Mouse (Mus musculus): ENCODE results near the gene Cryzl1.

Gene Cryzl1

GRCm38 (mm10) chr16:91740184-91740917 lies 11.6 kb upstream of the Cryzl1 start:
- no peak for DNase-seq (ENCODE audit: low spot score in 2 of 2)

GRCm38 (mm10) chr16:91738505-91738904 lies 9.7 kb upstream of the Cryzl1 start:
- DNase-seq (ENCODE audit: low spot score in 2 of 2): no peak

- no peak for DNase-seq (ENCODE audit: low spot score in 2 of 2)
These were observed 7.5 kb upstream of the Cryzl1 start for GRCm38 (mm10) chr16:91736046-91736816.

GRCm38 (mm10) chr16:91734771-91735170 lies 6.0 kb upstream of the Cryzl1 start:
- no peak for DNase-seq (ENCODE audit: low spot score in 2 of 2)

- no peak for DNase-seq (ENCODE audit: low spot score in 2 of 2)
These were observed 4.0 kb upstream of the Cryzl1 start for GRCm38 (mm10) chr16:91732816-91733215.

GRCm38 (mm10) chr16:91730446-91730845 lies 1.7 kb upstream of the Cryzl1 start:
- DNase-seq (ENCODE audit: low spot score in 2 of 2): no peak

GRCm38 (mm10) chr16:91729821-91730441 lies 1.2 kb upstream of the Cryzl1 start:
- DNase-seq (ENCODE audit: low spot score in 2 of 2): peak; percentile 21 to 69

GRCm38 (mm10) chr16:91729066-91729482 lies 299 bp upstream of the Cryzl1 start, which contains the start of gene Itsn1:
Itsn1 (plus strand) TSS chr16:91729281.
- peak; percentile 96 to 97 for DNase-seq (ENCODE audit: low spot score in 2 of 2)

GRCm38 (mm10) chr16:91727433-91727832 lies 1.3 kb downstream of the Cryzl1 start:
- DNase-seq (ENCODE audit: low spot score in 2 of 2): no peak

- DNase-seq (ENCODE audit: low spot score in 2 of 2): peak; percentile 66 to 83
These were observed 4.5 kb downstream of the Cryzl1 start for GRCm38 (mm10) chr16:91724247-91724646.

- DNase-seq (ENCODE audit: low spot score in 2 of 2): no peak
These were observed 11.4 kb downstream of the Cryzl1 start for GRCm38 (mm10) chr16:91717399-91717798.

- DNase-seq (ENCODE audit: low spot score in 2 of 2): peak; percentile 80 to 84
These were observed 11.8 kb downstream of the Cryzl1 start for GRCm38 (mm10) chr16:91716927-91717349.

- no peak for DNase-seq (ENCODE audit: low spot score in 2 of 2)
These were observed 18.5 kb downstream of the Cryzl1 start for GRCm38 (mm10) chr16:91710241-91710640.

- DNase-seq (ENCODE audit: low spot score in 2 of 2): no peak
These were observed 24.0 kb downstream of the Cryzl1 start for GRCm38 (mm10) chr16:91704603-91705340.

GRCm38 (mm10) chr16:91702771-91703188 lies 26.0 kb downstream of the Cryzl1 start:
- DNase-seq (ENCODE audit: low spot score in 2 of 2): no peak

- DNase-seq (ENCODE audit: low spot score in 2 of 2): no peak
These were observed 26.9 kb downstream of the Cryzl1 start for GRCm38 (mm10) chr16:91701908-91702307.

GRCm38 (mm10) chr16:91698995-91699394 lies 29.8 kb downstream of the Cryzl1 start:
- DNase-seq (ENCODE audit: low spot score in 2 of 2): no peak

GRCm38 (mm10) chr16:91695108-91695755 lies 33.5 kb downstream of the Cryzl1 start:
- no peak for DNase-seq (ENCODE audit: low spot score in 2 of 2)

GRCm38 (mm10) chr16:91694455-91695084 lies 34.2 kb downstream of the Cryzl1 start:
- peak; percentile 77 to 88 for DNase-seq (ENCODE audit: low spot score in 2 of 2)

- peak in 1 of 2 experiments; percentile 64 for DNase-seq (ENCODE audit: low spot score in 2 of 2)
These were observed 39.0 kb downstream of the Cryzl1 start for GRCm38 (mm10) chr16:91689791-91690190.

Measured in spleen, postnatal 4 days (tissue).